Mouse (Mus musculus) midbrain, embryonic 16.5 days (tissue): ENCODE results near the gene D6Ertd527e. TPM values are rescaled to one million over a fixed set of nuclear protein-coding genes. Genes with fewer than 3 reads are reported as not detected.

Experiments used
- ATAC-seq: fragments of 200-750 bp; cut with Nextera tagmentation; 2 replicates; pipeline ENCODE4 v1.8.0; 2017; ENCODE audit warnings: moderate TSS enrichment
- H3K27ac ChIP-seq: fragments of 300-500 bp; sonication (generic); 2 replicates; pipeline ENCODE4 v1.5.1; 2014; ENCODE audit warnings: mild to moderate bottlenecking, low read length, mixed read lengths
- H3K27me3 ChIP-seq: fragments of 300-500 bp; sonication (generic); 2 replicates; pipeline ENCODE4 v1.6.1; 2014; ENCODE audit warnings: low read depth, low read length, mixed read lengths; ENCODE audit not compliant: control insufficient read depth, insufficient read depth
- H3K36me3 ChIP-seq: fragments of 300-500 bp; sonication (generic); 2 replicates; pipeline ENCODE4 v1.6.1; 2014; ENCODE audit warnings: mild to moderate bottlenecking, low read length, moderate library complexity, mixed read lengths; ENCODE audit not compliant: control insufficient read depth, insufficient read depth
- H3K4me1 ChIP-seq: fragments of 300-500 bp; sonication (generic); 2 replicates; pipeline ENCODE4 v1.6.1; 2014; ENCODE audit warnings: mild to moderate bottlenecking, low read length, mixed read lengths; ENCODE audit not compliant: control insufficient read depth, insufficient read depth
- H3K4me2 ChIP-seq: fragments of 300-500 bp; sonication (generic); 2 replicates; pipeline ENCODE4 v1.6.1; 2014; ENCODE audit warnings: mild to moderate bottlenecking, low read length, mixed read lengths
- H3K4me3 ChIP-seq: fragments of 300-500 bp; sonication (generic); 2 replicates; pipeline ENCODE4 v1.5.1; 2014; ENCODE audit warnings: low read depth, mild to moderate bottlenecking, low read length, moderate library complexity, mixed read lengths
- H3K9ac ChIP-seq: fragments of 300-500 bp; sonication (generic); 2 replicates; pipeline ENCODE4 v1.6.1; 2014; ENCODE audit warnings: low read depth, low read length, mixed read lengths
- H3K9me3 ChIP-seq: fragments of 300-500 bp; sonication (generic); replicated peaks from 2 replicates; pipeline ENCODE4 v1.6.1; 2014; ENCODE audit warnings: mild to moderate bottlenecking, low read length, mixed read lengths; ENCODE audit not compliant: control insufficient read depth, poor library complexity, severe bottlenecking
- WGBS: fragments of 180-500 bp; shearing (Covaris S2); extraction: QIAGEN DNeasy Blood & Tissue Kit; methylation state at CpG from one replicate; pipeline ENCODE4 v1.1.7; 2014; 5-methylcytosine and 5-hydroxymethylcytosine counted together
- polyA plus RNA-seq: library from polyadenylated mRNA; unstranded; fragments of >200 nt; fragmentation: Nextera tagmentation; extraction: Ambion mirVana; gene quantifications from 2 replicates; pipeline ENCODE4 v1.2.1, GENCODE M21; 2015

Gene D6Ertd527e
- polyA plus RNA-seq, 1 experiment from 2014 or later, result 0.19 TPM

- Histone ChIP-seq H3K4me2 (no peak overlapping the region), H3K9me3 (no peaks in the 10 kb centered on the region), H3K27me3 (no peaks in the 10 kb centered on the region), H3K4me1 (no peaks in the 10 kb centered on the region), H3K4me3 (no peak overlapping the region), H3K9ac (no peak overlapping the region), H3K36me3 (no peaks in the 10 kb centered on the region), H3K27ac (no peak overlapping the region)
- no peak for ATAC-seq
- 78% methylated on average over 3 of the region's 3 CpGs for WGBS
Observed at GRCm38 (mm10) chr6:87133520-87133919, 29.0 kb downstream of the D6Ertd527e start.

DNA sequence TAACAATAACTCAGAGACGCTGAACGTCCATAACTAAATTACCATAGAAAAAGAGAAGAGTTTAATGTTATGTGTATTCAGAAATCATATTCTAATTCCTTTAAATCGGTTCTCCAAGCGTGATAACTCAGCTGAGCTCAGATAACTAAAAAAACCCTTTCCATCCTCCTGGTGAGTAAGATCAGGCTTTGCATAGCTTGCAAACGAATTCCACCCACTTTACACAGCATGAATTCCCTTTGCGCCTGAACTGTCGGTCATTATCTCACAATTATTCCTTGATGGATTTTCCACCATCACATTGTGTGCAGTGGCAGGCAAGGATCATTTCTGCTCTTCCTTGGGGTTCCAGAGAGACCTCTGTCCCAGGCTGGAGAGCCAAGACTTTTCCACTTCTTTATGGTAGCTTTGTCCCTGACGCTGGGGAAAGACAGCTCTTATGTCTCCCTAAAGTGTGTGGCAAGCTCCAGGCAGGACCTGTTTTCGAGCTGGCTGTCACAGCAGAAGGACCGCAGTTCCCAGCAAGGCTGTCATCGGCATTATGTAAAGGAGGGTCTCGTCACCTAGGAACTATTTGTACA, 29.5 kb downstream of the D6Ertd527e start:
- Histone ChIP-seq H3K9ac (no peak overlapping the region), H3K27ac (no peak overlapping the region), H3K36me3 (no peaks in the 10 kb centered on the region), H3K4me1 (no peaks in the 10 kb centered on the region), H3K4me3 (no peak overlapping the region), H3K9me3 (no peaks in the 10 kb centered on the region), H3K4me2 (no peak overlapping the region), H3K27me3 (no peaks in the 10 kb centered on the region)
- ATAC-seq, result no peak
- 62% methylated on average over 12 of the region's 12 CpGs for WGBS

DNA sequence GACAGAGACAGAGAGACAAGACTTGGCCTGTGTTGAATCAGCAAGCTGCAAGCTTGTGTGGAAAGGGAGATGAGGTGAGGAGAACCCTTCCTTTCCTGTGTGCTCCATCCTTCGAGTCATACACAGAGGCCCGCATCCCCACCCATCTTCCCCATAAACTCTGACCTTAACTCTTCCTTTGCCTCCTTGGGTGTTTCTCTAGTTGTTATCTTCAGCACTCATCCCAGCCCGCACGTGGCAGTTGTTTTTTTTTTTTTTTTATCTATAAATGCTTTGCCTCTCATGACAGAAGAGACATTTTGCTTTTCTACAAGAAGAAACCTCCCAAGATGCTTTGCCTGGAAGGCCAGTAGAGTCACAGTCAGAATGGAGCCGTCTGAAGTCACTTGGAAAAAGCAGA, 33.9 kb downstream of the D6Ertd527e start:
- Histone ChIP-seq H3K9me3 (no peaks in the 10 kb centered on the region), H3K4me3 (no peak overlapping the region), H3K36me3 (no peaks in the 10 kb centered on the region), H3K4me1 (peaks cover 3% of the 10 kb centered on the region; the same call in 1 of the 2 replicates), H3K27ac (no peak overlapping the region), H3K27me3 (no peaks in the 10 kb centered on the region), H3K4me2 (no peak overlapping the region), H3K9ac (no peak overlapping the region)
- WGBS, result 89% methylated on average over 5 of the region's 5 CpGs
- no peak for ATAC-seq

GRCm38 (mm10) chr6:87139796-87140553, 35.4 kb downstream of the D6Ertd527e start:
- Histone ChIP-seq H3K36me3 (no peaks in the 10 kb centered on the region), H3K9ac (no peak overlapping the region), H3K4me2 (no peak overlapping the region), H3K9me3 (no peaks in the 10 kb centered on the region), H3K4me3 (no peak overlapping the region), H3K27ac (no peak overlapping the region), H3K27me3 (no peaks in the 10 kb centered on the region), H3K4me1 (peaks cover 10% of the 10 kb centered on the region)
- 59% methylated on average over 12 of the region's 12 CpGs for WGBS
- ATAC-seq, result no peak

- no peaks in the 10 kb centered on the region for H3K36me3 ChIP-seq
- H3K9ac ChIP-seq, result no peak overlapping the region
- H3K9me3 ChIP-seq, result no peaks in the 10 kb centered on the region
- 91% methylated on average over 5 of the region's 5 CpGs for WGBS
- H3K27me3 ChIP-seq, result no peaks in the 10 kb centered on the region
- H3K4me3 ChIP-seq, result no peak overlapping the region
- peaks cover 10% of the 10 kb centered on the region for H3K4me1 ChIP-seq
- H3K4me2 ChIP-seq, result no peak overlapping the region
- H3K27ac ChIP-seq, result no peak overlapping the region
- no peak for ATAC-seq
Observed at GRCm38 (mm10) chr6:87142239-87142638, 37.7 kb downstream of the D6Ertd527e start.

- Histone ChIP-seq H3K9ac (no peak overlapping the region), H3K27me3 (no peaks in the 10 kb centered on the region), H3K36me3 (no peaks in the 10 kb centered on the region), H3K4me3 (no peak overlapping the region), H3K9me3 (no peaks in the 10 kb centered on the region), H3K4me1 (peaks cover 10% of the 10 kb centered on the region), H3K4me2 (no peak overlapping the region), H3K27ac (no peak overlapping the region)
- no peak for ATAC-seq
- WGBS, result 46% methylated on average over 13 of the region's 13 CpGs
Observed at GRCm38 (mm10) chr6:87143594-87143993, 39.0 kb downstream of the D6Ertd527e start.

GRCm38 (mm10) chr6:87147921-87148320, 43.4 kb downstream of the D6Ertd527e start:
- H3K4me3 ChIP-seq, result no peak overlapping the region
- H3K9me3 ChIP-seq, result no peaks in the 10 kb centered on the region
- ATAC-seq, result no peak
- WGBS, result 86% methylated on average over 3 of the region's 3 CpGs
- no peak overlapping the region for H3K27ac ChIP-seq
- no peaks in the 10 kb centered on the region for H3K36me3 ChIP-seq
- no peak overlapping the region for H3K4me2 ChIP-seq
- no peak overlapping the region for H3K9ac ChIP-seq
- H3K4me1 ChIP-seq, result peaks cover 7% of the 10 kb centered on the region
- H3K27me3 ChIP-seq, result no peaks in the 10 kb centered on the region

GRCm38 (mm10) chr6:87150471-87150870, 45.9 kb downstream of the D6Ertd527e start:
- H3K36me3 ChIP-seq, result no peaks in the 10 kb centered on the region
- no peak overlapping the region for H3K9ac ChIP-seq
- H3K27ac ChIP-seq, result no peak overlapping the region
- H3K9me3 ChIP-seq, result no peaks in the 10 kb centered on the region
- no peaks in the 10 kb centered on the region for H3K27me3 ChIP-seq
- 87% methylated on average over 7 of the region's 7 CpGs for WGBS
- H3K4me1 ChIP-seq, result no peaks in the 10 kb centered on the region
- no peak overlapping the region for H3K4me2 ChIP-seq
- no peak overlapping the region for H3K4me3 ChIP-seq
- no peak for ATAC-seq

DNA sequence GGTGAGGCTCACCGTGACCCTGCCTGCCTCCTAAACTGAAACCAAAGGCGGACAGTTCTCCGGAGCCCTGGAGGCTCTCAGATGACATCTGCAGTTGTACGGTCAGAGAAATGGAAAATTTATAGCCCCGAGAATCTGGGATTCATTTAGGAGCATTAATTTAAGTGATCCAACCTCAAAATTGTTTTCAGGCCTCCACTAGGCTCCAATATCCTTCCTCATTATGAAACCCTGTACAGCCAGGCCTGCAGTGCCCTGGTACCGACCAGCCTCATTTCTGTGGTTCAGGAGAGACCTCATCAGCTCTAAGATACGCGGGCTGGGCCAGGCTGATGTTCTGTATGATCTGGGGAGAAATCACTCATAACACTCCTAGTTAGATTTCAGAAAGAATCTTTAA, 46.9 kb downstream of the D6Ertd527e start:
- Histone ChIP-seq H3K9me3 (no peaks in the 10 kb centered on the region), H3K4me1 (no peaks in the 10 kb centered on the region), H3K36me3 (no peaks in the 10 kb centered on the region), H3K27ac (no peak overlapping the region), H3K9ac (no peak overlapping the region), H3K4me2 (no peak overlapping the region), H3K27me3 (no peaks in the 10 kb centered on the region), H3K4me3 (no peak overlapping the region)
- 96% methylated on average over 8 of the region's 8 CpGs for WGBS
- ATAC-seq, result no peak
